Mouse (Mus musculus): ENCODE results near the gene B3gat3. TPM values are rescaled to one million over a fixed set of nuclear protein-coding genes. Genes with fewer than 3 reads are reported as not detected.

B3gat3 gene
- total RNA-seq, 2 experiments from 2014 or later = 37.1 to 38.0 TPM

DNA sequence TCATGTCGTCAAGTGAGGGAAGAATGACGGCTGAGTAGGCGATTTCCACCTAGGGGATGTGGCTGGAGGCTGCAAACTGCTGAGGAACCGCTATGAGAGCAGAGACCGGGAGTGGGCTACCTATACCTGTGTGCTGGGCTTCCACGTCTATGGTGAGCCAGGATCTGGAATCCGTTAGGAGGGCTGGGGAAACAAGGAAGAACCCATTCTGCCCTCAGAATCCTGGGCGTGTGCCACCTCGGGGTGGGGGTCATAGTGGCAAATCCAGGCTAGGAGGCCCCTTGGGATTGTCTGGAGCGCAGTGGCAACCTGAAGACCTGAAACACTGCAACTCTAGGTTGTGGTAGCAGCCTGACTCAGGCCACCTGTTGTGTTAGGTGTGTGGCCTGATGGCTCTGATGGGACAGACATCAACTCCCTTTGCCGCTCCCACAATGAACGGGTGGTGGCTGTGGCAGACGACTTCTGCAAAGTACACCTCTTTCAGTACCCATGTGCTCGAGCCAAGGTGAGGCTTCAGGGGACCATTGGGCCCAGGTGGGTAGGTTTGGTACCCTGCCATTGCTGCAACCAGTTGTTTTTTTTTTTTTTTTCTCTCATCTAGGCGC lies 20.5 kb downstream of the B3gat3 start:
- intact Hi-C loops (cut with DNase I) = loop anchor here (5.0 kb wide), 1 partner anchor 53 kb away; the partner anchor contains the start of genes 1810009A15Rik and Gm49416

GRCm38 (mm10) chr19:8941136-8941514 lies 21.0 kb downstream of the B3gat3 start:
- no peak for DNase-seq
- intact Hi-C loops (cut with DNase I) = loop anchor here (5.0 kb wide), 1 partner anchor 54 kb away; the partner anchor contains the start of genes 1810009A15Rik and Gm49416

More for the DNA sequence above, 20.5 kb downstream of the B3gat3 start:
- no peak for DNase-seq

- intact Hi-C loops (cut with DNase I) = loop anchor here (5.0 kb wide), 1 partner anchor 54 kb away; the partner anchor contains the start of genes 1810009A15Rik and Gm49416
- peak; percentile 95 to 97 for DNase-seq
Measured at GRCm38 (mm10) chr19:8941515-8942217, 21.5 kb downstream of the B3gat3 start, which contains the start of gene Mta2. Gene Mta2, plus strand, starts transcription at chr19:8941875.

- intact Hi-C loops (cut with DNase I) = loop anchor here (5.0 kb wide), 1 partner anchor 55 kb away; the partner anchor contains the start of genes 1810009A15Rik and Gm49416
- DNase-seq = peak in 1 of 2 experiments; percentile 65
Measured at GRCm38 (mm10) chr19:8942276-8942964, 22.2 kb downstream of the B3gat3 start.

GRCm38 (mm10) chr19:8943047-8943446 lies 22.9 kb downstream of the B3gat3 start:
- intact Hi-C loops (cut with DNase I) = loop anchor here (5.0 kb wide), 1 partner anchor 56 kb away; the partner anchor contains the start of genes 1810009A15Rik and Gm49416
- no peak for DNase-seq

- no peak for DNase-seq
- intact Hi-C loops (cut with DNase I) = loop anchor here (5.0 kb wide), 1 partner anchor 57 kb away; the partner anchor contains the start of genes 1810009A15Rik and Gm49416
Measured at GRCm38 (mm10) chr19:8944062-8944461, 23.9 kb downstream of the B3gat3 start.

- intact Hi-C loops (cut with DNase I) = loop anchor here (5.0 kb wide), 1 partner anchor 57 kb away; the partner anchor contains the start of genes 1810009A15Rik and Gm49416
- peak; percentile 74 to 84 for DNase-seq
Measured at GRCm38 (mm10) chr19:8944750-8945149, 24.6 kb downstream of the B3gat3 start.

- DNase-seq = no peak
- intact Hi-C loops (cut with DNase I) = no loop called here
Measured at GRCm38 (mm10) chr19:8945251-8945650, 25.1 kb downstream of the B3gat3 start.

DNA sequence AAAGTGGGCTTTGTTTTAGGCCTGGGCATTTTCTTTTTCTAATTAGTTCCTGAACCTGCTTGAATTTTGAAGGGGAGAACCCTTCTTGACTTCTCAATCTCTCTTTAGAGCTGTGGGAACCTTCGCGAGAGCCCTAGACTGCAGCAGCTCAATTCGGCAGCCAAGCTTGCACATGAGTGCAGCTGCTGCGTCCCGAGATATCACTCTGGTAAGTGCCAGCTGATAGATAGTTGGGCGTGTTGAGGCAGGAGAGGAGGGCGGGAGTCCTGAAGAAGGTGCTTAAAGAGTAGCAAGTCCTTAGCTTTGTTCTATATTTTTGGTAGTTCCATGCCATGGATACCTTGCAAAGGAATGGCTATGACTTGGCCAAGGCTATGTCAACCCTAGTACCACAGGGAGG lies 26.8 kb downstream of the B3gat3 start:
- no peak for DNase-seq
- intact Hi-C loops (cut with DNase I) = no loop called here

DNA sequence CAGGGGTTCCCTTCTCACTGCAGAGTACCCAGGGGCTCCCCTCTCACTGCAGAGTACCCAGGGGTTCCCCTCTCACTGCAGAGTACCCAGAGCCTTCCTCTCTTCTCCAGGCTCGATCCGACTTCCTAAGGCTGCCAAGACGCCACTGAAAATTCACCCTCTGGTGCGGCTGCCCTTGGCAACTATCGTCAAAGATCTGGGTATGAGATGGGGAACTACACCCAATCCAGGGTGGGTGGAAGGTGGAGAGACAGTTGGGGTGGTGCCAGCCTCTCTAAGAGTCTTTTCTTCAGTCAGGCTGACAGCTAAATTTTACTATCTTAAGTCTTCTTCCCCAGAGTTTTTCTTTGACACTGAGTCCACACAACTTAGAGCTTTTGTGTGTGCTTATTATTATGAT lies 30.0 kb downstream of the B3gat3 start:
- no peak for DNase-seq
- intact Hi-C loops (cut with DNase I) = no loop called here

GRCm38 (mm10) chr19:8952241-8952640 lies 32.1 kb downstream of the B3gat3 start:
- intact Hi-C loops (cut with DNase I) = no loop called here
- no peak for DNase-seq

DNA sequence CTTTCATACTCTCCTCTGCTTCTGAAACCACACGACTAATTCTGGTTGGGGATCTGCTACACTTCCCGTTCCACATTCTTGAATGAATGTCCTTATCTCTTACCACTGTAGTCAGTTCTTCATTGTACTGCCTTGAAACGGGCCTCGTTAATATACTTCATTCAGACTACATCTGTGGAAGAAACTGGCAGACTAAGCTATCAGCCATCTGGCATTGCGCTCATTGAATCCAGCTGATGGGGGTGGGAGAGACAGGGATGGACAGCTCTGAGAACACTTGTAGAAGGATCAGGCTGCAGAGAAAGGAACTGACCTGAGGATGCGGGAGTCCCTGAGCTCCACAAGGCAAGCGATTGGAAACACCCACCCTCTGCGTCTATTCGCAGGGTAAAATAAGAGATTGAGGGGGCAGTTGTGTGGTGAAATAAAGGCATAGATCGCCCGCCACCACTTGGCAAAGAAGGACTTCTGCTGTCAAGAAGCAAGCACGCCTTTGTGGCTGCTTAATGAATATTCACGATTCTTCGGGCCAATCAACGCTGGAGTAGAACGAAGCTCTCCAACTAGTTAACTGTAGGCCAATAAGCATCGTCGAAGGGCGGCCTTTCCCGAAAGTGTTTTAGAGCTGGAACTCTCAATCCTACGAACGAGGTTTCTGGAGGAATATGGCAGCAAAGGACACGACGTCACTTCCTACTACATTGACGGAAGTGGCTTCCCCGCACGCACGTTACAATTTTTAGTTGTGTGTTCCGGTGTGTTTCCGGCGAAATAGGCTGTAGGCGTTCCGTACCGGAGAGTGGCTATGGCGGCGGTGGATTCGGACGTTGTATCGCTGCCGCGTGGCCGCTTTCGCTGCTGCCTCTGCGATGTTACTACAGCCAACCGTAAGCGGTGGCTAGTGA lies 33.2 kb downstream of the B3gat3 start, which contains the start of gene Tut1:
TSS of gene Tut1 (plus strand) at position 713 of the 905 bp plus-strand sequence.
- intact Hi-C loops (cut with DNase I) = no loop called here
- DNase-seq = peak; percentile 85 to 92

DNA sequence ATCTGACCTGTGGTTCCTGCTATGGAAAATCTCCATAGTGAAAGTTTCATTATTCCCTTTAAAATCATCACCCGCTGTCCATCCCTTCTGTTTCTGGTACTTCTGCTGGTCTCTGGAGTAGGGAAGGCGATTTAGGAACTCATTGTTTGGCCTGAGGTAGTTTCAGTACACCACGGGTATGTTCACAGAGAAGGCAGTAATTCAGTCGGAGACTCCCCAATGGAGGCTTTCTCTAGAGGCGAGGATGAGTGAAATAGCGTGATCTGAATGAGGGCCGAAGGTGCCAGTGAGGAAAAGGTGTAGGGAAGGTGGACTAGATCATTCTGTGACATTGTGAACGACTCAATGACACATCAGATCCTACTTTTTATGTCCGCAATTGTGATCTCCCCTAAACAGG lies 34.0 kb downstream of the B3gat3 start:
- no peak for DNase-seq
- intact Hi-C loops (cut with DNase I) = no loop called here

DNA sequence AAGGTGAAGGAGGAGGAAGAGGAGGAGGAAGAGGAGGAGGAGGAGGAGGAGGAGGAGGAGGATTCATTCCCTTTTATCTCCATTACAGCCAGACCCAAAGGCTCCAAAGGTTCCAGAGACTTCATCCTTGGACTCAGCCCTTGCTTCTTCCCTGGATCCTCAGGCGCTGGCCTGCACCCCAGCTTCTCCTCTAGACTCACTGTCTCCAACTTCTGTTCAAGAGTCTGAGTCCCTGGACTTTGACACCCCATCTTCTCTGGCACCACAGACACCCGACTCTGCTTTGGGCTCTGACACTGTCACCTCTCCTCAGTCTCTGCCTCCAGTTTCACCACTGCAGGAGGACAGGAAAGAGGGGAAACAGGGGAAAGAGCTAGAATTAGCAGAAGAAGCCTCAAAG lies 42.1 kb downstream of the B3gat3 start:
- no peak for DNase-seq
- intact Hi-C loops (cut with DNase I) = no loop called here

- DNase-seq = no peak
- intact Hi-C loops (cut with DNase I) = loop anchor here (5.0 kb wide), 1 partner anchor 123 kb away; no protein-coding TSS in a partner anchor
Measured at GRCm38 (mm10) chr19:8965075-8965474, 44.9 kb downstream of the B3gat3 start.

DNA sequence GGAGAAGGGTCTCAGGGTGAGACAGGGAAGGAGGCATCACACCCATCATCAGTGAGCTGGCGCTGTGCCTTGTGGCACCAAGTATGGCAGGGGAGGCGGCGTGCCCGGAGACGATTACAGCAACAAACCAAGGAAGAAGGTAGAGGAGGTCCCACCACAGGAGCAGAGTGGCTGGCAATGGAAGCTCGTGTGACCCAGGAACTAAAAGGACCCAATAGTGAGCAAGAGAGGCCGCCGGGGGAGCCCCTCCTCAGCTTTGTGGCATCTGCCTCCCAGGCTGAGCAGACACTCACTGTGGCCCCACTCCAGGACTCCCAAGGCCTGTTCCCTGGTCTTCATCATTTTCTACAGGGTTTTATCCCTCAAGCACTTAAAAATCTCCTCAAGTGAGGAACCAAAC lies 45.6 kb downstream of the B3gat3 start:
- DNase-seq = peak in 1 of 2 experiments; percentile 26
- intact Hi-C loops (cut with DNase I) = loop anchor here (5.0 kb wide), 1 partner anchor 123 kb away; no protein-coding TSS in a partner anchor

GRCm38 (mm10) chr19:8966198-8966589 lies 46.0 kb downstream of the B3gat3 start:
- peak in 1 of 2 experiments; percentile 21 for DNase-seq
- intact Hi-C loops (cut with DNase I) = loop anchor here (5.0 kb wide), 1 partner anchor 124 kb away; no protein-coding TSS in a partner anchor

DNA sequence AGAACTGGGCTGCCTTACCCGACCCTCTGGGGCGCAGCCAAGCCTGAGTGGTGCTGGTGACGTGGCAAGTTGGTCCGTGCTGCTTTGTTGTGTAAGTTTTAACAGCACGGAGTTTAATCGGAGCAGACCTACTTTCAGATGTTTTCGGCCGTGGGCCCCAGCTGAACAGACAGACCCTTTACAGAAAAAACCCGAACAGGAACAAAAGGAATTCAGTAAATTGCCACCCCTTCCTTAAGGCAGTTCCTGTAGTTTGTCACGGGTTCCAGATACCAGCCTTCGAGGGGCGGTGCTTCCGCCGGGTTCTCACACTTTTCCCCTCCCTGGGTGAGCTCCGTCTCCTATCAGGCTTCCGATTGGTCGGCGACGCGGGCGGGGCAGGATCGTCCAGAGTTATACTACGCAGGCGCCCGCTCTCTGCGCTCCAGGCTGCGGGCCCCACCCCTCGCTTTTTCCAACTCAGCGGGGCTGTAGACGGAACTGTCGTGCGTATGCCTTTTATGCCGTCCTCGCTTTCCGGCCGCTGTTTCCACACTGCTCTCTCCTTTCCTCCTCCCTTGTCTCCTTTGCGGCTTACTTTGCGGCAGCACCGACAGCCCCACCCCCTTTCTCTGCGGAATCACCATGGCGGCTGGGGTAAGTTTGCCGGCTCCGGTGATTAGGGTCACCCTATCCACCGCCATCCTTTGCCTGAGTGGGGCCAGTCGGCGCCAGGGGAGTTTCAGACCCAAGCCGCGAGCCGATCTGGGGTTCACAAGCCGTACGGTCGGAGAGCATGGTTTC lies 46.6 kb downstream of the B3gat3 start, which contains the start of gene Eef1g:
TSS of gene Eef1g (plus strand) at position 452 of the 783 bp plus-strand sequence.
- DNase-seq = peak; percentile 96 to 98
- intact Hi-C loops (cut with DNase I) = loop anchor here (5.0 kb wide), 1 partner anchor 124 kb away; no protein-coding TSS in a partner anchor
